Mouse (Mus musculus): ENCODE results near the gene Mup17.
"Not testable (repeated sequence)": the region's sequence is repeated elsewhere in the genome, so short reads cannot be mapped to it uniquely, and the experiment has no call there.

The Mup17 gene

DNA sequence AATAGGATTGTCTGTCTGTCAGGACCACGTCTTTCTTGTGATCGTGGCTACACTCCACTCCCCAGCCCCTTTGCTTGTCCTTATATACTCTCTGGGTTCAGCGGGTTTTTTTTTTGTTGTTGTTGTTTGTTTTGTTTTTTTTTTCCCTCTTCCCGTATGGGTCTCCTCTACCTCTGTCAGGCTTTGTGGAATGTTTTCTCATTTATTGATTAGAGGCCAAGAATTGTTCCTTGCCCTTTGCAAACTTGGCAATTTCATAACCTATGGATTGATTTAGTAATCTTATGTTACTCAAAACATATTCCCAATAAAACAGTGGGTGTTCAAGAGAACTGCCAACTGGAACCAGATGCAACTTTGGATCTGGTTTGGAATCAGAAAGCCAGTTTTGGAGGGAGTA, at the start of gene Mup17:
TSS of gene Mup17 (minus strand) at position 101 of the 400 bp plus-strand sequence.
- DNase-seq (ENCODE audit: low spot score in 2 of 2): not testable (repeated sequence)

DNA sequence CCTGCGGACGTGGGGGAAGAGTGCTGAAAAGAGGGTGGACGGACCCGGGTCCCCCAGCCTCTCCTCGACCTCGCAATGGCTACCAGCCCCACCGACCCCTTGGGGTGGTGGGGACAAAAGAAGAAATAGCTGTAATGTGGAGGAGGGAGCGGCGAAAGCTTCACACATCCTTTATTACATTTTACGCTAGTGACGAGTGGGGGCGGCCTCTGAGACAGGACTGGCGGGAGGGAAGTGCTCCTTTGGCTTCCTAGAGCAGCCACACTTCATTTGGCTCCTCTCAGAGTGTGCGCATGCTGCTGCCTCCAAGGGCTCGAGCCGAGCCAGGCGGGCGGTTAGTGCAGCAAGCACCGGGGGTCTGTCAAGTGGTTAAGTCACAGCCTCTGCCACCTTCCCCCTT, 24.1 kb downstream of the Mup17 start:
- DNase-seq (ENCODE audit: low spot score in 2 of 2): not testable (repeated sequence)

DNA sequence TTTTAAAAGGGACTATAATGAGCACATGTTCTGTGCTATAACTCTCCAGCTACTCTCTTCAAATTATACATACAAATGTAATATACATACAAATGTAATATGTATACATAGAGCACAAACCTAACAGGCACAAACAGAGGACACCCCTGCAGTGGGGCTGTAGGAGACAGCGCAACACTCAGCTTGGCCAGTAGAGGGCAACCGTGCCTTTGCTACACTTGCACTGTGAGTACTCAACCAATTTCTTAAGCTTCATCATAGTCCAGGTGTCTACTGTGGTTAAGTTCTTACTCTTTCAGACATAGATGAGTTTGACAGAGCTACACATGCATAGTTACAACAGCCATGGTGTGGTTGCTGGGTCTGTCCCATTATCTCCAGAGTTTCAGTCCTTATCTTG, 39.8 kb downstream of the Mup17 start:
- DNase-seq (ENCODE audit: low spot score in 2 of 2): peak; percentile 19 to 33

Data from right cerebral cortex, postnatal 10 days (tissue).